In genomic region chr2:146414484-146415291, GRCm38 (mm10) we compare ENCODE assay signal across 9 mouse cellular contexts.
DNase-seq lines count a peak whose midpoint lies in the region; ATAC-seq and TF ChIP-seq lines count a peak whose summit lies in the region.
"Had no signal": no experiment of that assay in that cellular context is flagged by ENCODE, and none has a peak within 500 bp of the region (broad histone marks: within the 10 kb centered on the region; RNA-seq: fewer than 3 reads in every experiment).

No protein-coding gene starts in this region.

- H3K9ac ChIP-seq in MEL (ENCODE audit: control insufficient read depth, low read depth, low read length, poor library complexity, severe bottlenecking): no peak overlapping the region
- H3K9ac ChIP-seq in forebrain, embryonic 16.5 days (replicated peaks; ENCODE audit: low read depth, low read length): no peak overlapping the region; the same call in 1 of the 2 replicates
- H3K9ac ChIP-seq in hindbrain, embryonic 16.5 days (ENCODE audit: low read depth, low read length): no peak overlapping the region

- no peak overlapping the region for H3K27ac ChIP-seq in MEL (ENCODE audit: control insufficient read depth, low read depth, low read length)
- H3K27ac ChIP-seq in forebrain, embryonic 16.5 days (ENCODE audit: low read length): peak overlapping the region; percentile 93
- H3K27ac ChIP-seq in hindbrain, embryonic 16.5 days (ENCODE audit: low read depth, low read length): peak overlapping the region; percentile 73

- peak in 2 of 3 experiments; percentile 55 to 61 for TF ChIP-seq CTCF in MEL (IDR thresholded peaks at IDR 0.05 in 2 of 3, conservative IDR thresholded peaks at IDR 0.05 in 1 of 3; ENCODE audit: control insufficient read depth in 1 of 3, insufficient read depth in 1 of 3, low read depth in 2 of 3, low read length in 3 of 3, poor library complexity in 1 of 3, severe bottlenecking in 1 of 3)

- H3K9me3 ChIP-seq in MEL (replicated peaks; ENCODE audit: insufficient read depth, low read length): no peaks in the 10 kb centered on the region
- H3K9me3 ChIP-seq in forebrain, embryonic 16.5 days (ENCODE audit: control insufficient read depth, low read length): no peaks in the 10 kb centered on the region
- no peaks in the 10 kb centered on the region for H3K9me3 ChIP-seq in hindbrain, embryonic 16.5 days (ENCODE audit: control insufficient read depth, low read length)
- H3K9me3 ChIP-seq: megakaryocyte, embryonic 14.5 days had no signal

- no peaks in the 10 kb centered on the region for H3K27me3 ChIP-seq in MEL (ENCODE audit: control insufficient read depth in 1 of 2, insufficient read depth in 2 of 2, low read length in 2 of 2)
- H3K27me3 ChIP-seq in forebrain, embryonic 16.5 days (replicated peaks; ENCODE audit: control insufficient read depth, insufficient read depth, low read length): no peaks in the 10 kb centered on the region
- no peaks in the 10 kb centered on the region for H3K27me3 ChIP-seq in hindbrain, embryonic 16.5 days (replicated peaks; ENCODE audit: control insufficient read depth, insufficient read depth, low read length)
- H3K27me3 ChIP-seq: megakaryocyte, embryonic 14.5 days had no signal

- H3K4me3 ChIP-seq in MEL (ENCODE audit: control insufficient read depth in 1 of 2, insufficient read depth in 1 of 2, low read depth in 2 of 2, low read length in 2 of 2): no peak overlapping the region
- H3K4me3 ChIP-seq in forebrain, embryonic 16.5 days (replicated peaks; ENCODE audit: low read length): no peak overlapping the region
- H3K4me3 ChIP-seq in hindbrain, embryonic 16.5 days (ENCODE audit: low read length): no peak overlapping the region
- H3K4me3 ChIP-seq: megakaryocyte, embryonic 14.5 days had no signal

- WGBS in forebrain, embryonic 16.5 days: 18% methylated on average over 8 of the region's 8 CpGs
- WGBS in hindbrain, embryonic 16.5 days: 29% methylated on average over 8 of the region's 8 CpGs

- TF ChIP-seq EP300 in MEL (IDR thresholded peaks at IDR 0.05; ENCODE audit: low read depth in 1 of 2, low read length in 2 of 2): no peak

- H3K4me2 ChIP-seq in forebrain, embryonic 16.5 days (ENCODE audit: low read length): peak overlapping the region; percentile 36
- peak overlapping the region; percentile 32; the same call in 1 of the 2 replicates for H3K4me2 ChIP-seq in hindbrain, embryonic 16.5 days (ENCODE audit: low read length)

- peak; percentile 50 for DNase-seq in MEL (ENCODE audit: low read depth, low spot score)
- peak; percentile 70 to 74 for DNase-seq in layer of hippocampus, postnatal 36 days
- DNase-seq in right cerebral cortex, postnatal 36 days (ENCODE audit: low spot score in 2 of 2): peak; percentile 64 to 67
- DNase-seq in urinary bladder, postnatal 4 days (ENCODE audit: low spot score in 2 of 2): peak; percentile 40 to 83

- peak; percentile 88 for ATAC-seq in cerebellum, adult (ENCODE audit: insufficient number of reproducible peaks, low FRiP score, low TSS enrichment)
- peak; percentile 95 for ATAC-seq in forebrain, embryonic 16.5 days
- peak; percentile 96 for ATAC-seq in hindbrain, embryonic 16.5 days
- peak; percentile 82 for ATAC-seq in megakaryocyte-erythroid progenitor cell, adult 5-6 weeks (replicated peaks; ENCODE audit: low FRiP score, low TSS enrichment, poor library complexity, severe bottlenecking)

- no peak for TF ChIP-seq POLR2A in MEL (IDR thresholded peaks at IDR 0.05; ENCODE audit: control insufficient read depth in 1 of 2, insufficient read depth in 1 of 2, low read depth in 1 of 2, low read length in 2 of 2, poor library complexity in 1 of 2)

- peaks cover 0 to 11% of the 10 kb centered on the region in 2 experiments; a peak in 2 of 4 replicates for H3K36me3 ChIP-seq in MEL (ENCODE audit: control insufficient read depth in 1 of 2, insufficient read depth in 2 of 2, low read length in 2 of 2)
- no peaks in the 10 kb centered on the region; the same call in 1 of the 2 replicates for H3K36me3 ChIP-seq in forebrain, embryonic 16.5 days (ENCODE audit: control insufficient read depth, insufficient read depth)
- no peaks in the 10 kb centered on the region for H3K36me3 ChIP-seq in hindbrain, embryonic 16.5 days (ENCODE audit: control insufficient read depth, insufficient read depth, low read length)

- peak; percentile 58 for TF ChIP-seq RAD21 in MEL (IDR thresholded peaks at IDR 0.05; ENCODE audit: low read depth, low read length)

- peaks cover 0 to 11% of the 10 kb centered on the region in 2 experiments; a peak in 2 of 4 replicates for H3K4me1 ChIP-seq in MEL (ENCODE audit: control insufficient read depth in 1 of 2, insufficient read depth in 2 of 2, low read length in 2 of 2)
- H3K4me1 ChIP-seq in forebrain, embryonic 16.5 days (replicated peaks; ENCODE audit: control insufficient read depth, insufficient read depth, low read length): peaks cover 8% of the 10 kb centered on the region
- H3K4me1 ChIP-seq in hindbrain, embryonic 16.5 days (ENCODE audit: control insufficient read depth, insufficient read depth, low read depth, low read length): 0 out of 2 replicates have a peak, but pooled peaks cover 3% of the 10 kb centered on the region

- H3K79me2 ChIP-seq in MEL (ENCODE audit: control insufficient read depth, insufficient read depth, low read length, poor library complexity): no peaks in the 10 kb centered on the region

TF ChIP-seq in MEL, 35 proteins besides CTCF, POLR2A, EP300 and RAD21:
- TF ChIP-seq NELFE (IDR thresholded peaks at IDR 0.05; ENCODE audit: low read depth, low read length) (no peak), SMC3 (IDR thresholded peaks at IDR 0.05; ENCODE audit: low read depth, low read length) (peak; percentile 64), ZKSCAN1 (IDR thresholded peaks at IDR 0.05; ENCODE audit: low read depth, low read length) (no peak), ETS1 (IDR thresholded peaks at IDR 0.05; ENCODE audit: low read depth, low read length) (no peak), GABPA (IDR thresholded peaks at IDR 0.05; ENCODE audit: low read depth, low read length) (no peak), CHD1 (IDR thresholded peaks at IDR 0.05; ENCODE audit: low read depth, low read length) (no peak), ZC3H11A (IDR thresholded peaks at IDR 0.05; ENCODE audit: low read depth, low read length) (peak; percentile 28; the same call in 1 of the 2 replicates)
